Mouse (Mus musculus) MEL (cell line): ENCODE data around the gene Srcin1.

Experiments used
- CHD1 ChIP-seq: IDR thresholded peaks from 2 replicates; pipeline ENCODE4 v1.6.1; 2012; ENCODE audit warnings: low read depth, mild to moderate bottlenecking, inconsistent platforms, low read length, improper control_type of control experiment
- CHD2 ChIP-seq: IDR thresholded peaks from 2 replicates; pipeline ENCODE4 v1.6.1; 2011; ENCODE audit warnings: low read length, improper control_type of control experiment
- CTCF ChIP-seq, 3 experiments: IDR thresholded peaks in 2 of 3; conservative IDR thresholded peaks in 1 of 3; 2 replicates each; pipeline ENCODE4 v1.5.1; 2011 to 2012; ENCODE audit warnings: low read length in 3 of 3, low read depth in 2 of 3, mild to moderate bottlenecking in 2 of 3, improper control_type of control experiment in 1 of 3, inconsistent platforms in 1 of 3, mixed read lengths in 1 of 3, moderate library complexity in 1 of 3; ENCODE audit not compliant: control insufficient read depth in 1 of 3, insufficient read depth in 1 of 3, poor library complexity in 1 of 3, severe bottlenecking in 1 of 3
- EP300 ChIP-seq, 2 experiments: IDR thresholded peaks; 2 replicates each; pipeline ENCODE4 v1.6.1; 2011; ENCODE audit warnings: improper control_type of control experiment in 2 of 2, low read length in 2 of 2, low read depth in 1 of 2, mild to moderate bottlenecking in 1 of 2
- ETS1 ChIP-seq: IDR thresholded peaks from 2 replicates; pipeline ENCODE4 v1.6.1; 2012; ENCODE audit warnings: low read depth, mild to moderate bottlenecking, inconsistent platforms, low read length, improper control_type of control experiment, moderate library complexity
- KAT2A ChIP-seq: conservative IDR thresholded peaks from 2 replicates; pipeline ENCODE4 v1.6.1; 2012; ENCODE audit warnings: low read depth, low read length, improper control_type of control experiment, inconsistent platforms
- MYC ChIP-seq: IDR thresholded peaks from 2 replicates; pipeline ENCODE4 v1.6.1; 2011; ENCODE audit warnings: low read depth, mild to moderate bottlenecking, low read length, improper control_type of control experiment, moderate library complexity
- POLR2A ChIP-seq, 2 experiments: IDR thresholded peaks; 2 replicates each; pipeline ENCODE4 v1.6.1; 2011 to 2012; ENCODE audit warnings: low read length in 2 of 2, mild to moderate bottlenecking in 2 of 2, control low read depth in 1 of 2, improper control_type of control experiment in 1 of 2, low read depth in 1 of 2, moderate library complexity in 1 of 2; ENCODE audit not compliant: control insufficient read depth in 1 of 2, insufficient read depth in 1 of 2, poor library complexity in 1 of 2
- TCF12 ChIP-seq: IDR thresholded peaks from 2 replicates; pipeline ENCODE4 v1.6.1; 2014; ENCODE audit warnings: low read depth, mild to moderate bottlenecking, inconsistent platforms, low read length, improper control_type of control experiment, moderate library complexity
- USF1 ChIP-seq: IDR thresholded peaks from 2 replicates; pipeline ENCODE4 v1.6.1; 2014; ENCODE audit warnings: low read depth, mild to moderate bottlenecking, inconsistent platforms, low read length, improper control_type of control experiment, moderate library complexity
- USF2 ChIP-seq, 2 experiments: IDR thresholded peaks; 2 replicates each; pipeline ENCODE4 v1.6.1; 2011 to 2012; ENCODE audit warnings: improper control_type of control experiment in 2 of 2, low read length in 2 of 2, borderline replicate concordance in 1 of 2, inconsistent platforms in 1 of 2, low read depth in 1 of 2, mild to moderate bottlenecking in 1 of 2; ENCODE audit not compliant: insufficient read depth in 1 of 2
- ZC3H11A ChIP-seq: IDR thresholded peaks from 2 replicates; pipeline ENCODE4 v1.6.1; 2012; ENCODE audit warnings: low read depth, mild to moderate bottlenecking, inconsistent platforms, low read length, improper control_type of control experiment

GRCm38 (mm10) chr11:97521741-97522474 is 54.1 kb downstream of the Srcin1 start:
- TF ChIP-seq ETS1 (no peak), EP300 (IDR thresholded peaks at IDR 0.05; ENCODE audit: low read depth in 1 of 2, low read length in 2 of 2) (no peak), CTCF (IDR thresholded peaks at IDR 0.05 in 2 of 3, conservative IDR thresholded peaks at IDR 0.05 in 1 of 3; ENCODE audit: control insufficient read depth in 1 of 3, insufficient read depth in 1 of 3, low read depth in 2 of 3, low read length in 3 of 3, poor library complexity in 1 of 3, severe bottlenecking in 1 of 3) (no peak), MYC (no peak), TCF12 (no peak), USF1 (no peak), KAT2A (no peak), CHD2 (no peak), POLR2A (IDR thresholded peaks at IDR 0.05; ENCODE audit: control insufficient read depth in 1 of 2, insufficient read depth in 1 of 2, low read depth in 1 of 2, low read length in 2 of 2, poor library complexity in 1 of 2) (no peak), USF2 (IDR thresholded peaks at IDR 0.05; ENCODE audit: borderline replicate concordance in 1 of 2, insufficient read depth in 1 of 2, low read depth in 1 of 2, low read length in 2 of 2) (no peak), CHD1 (no peak), ZC3H11A (no peak)
